Mouse (Mus musculus) cerebellum, adult 2 months (tissue): Measurements from ENCODE around the gene Vmn2r108. TPM values are rescaled to one million over a fixed set of nuclear protein-coding genes. Genes with fewer than 3 reads are reported as not detected.
"Not testable (repeated sequence)": the region's sequence is repeated elsewhere in the genome, so short reads cannot be mapped to it uniquely, and the experiment has no call there.

ENCODE experiments used
- DNase-seq, 2 experiments: peaks; one replicate each; pipeline ENCODE4 v3.0.0; 2021
- H3K27ac ChIP-seq: fragments of 200-500 bp; 2 replicates; pipeline ENCODE4 v1.5.1; 2012; ENCODE audit warnings: low read length, control low read depth, inconsistent platforms; ENCODE audit not compliant: insufficient read depth
- H3K27me3 ChIP-seq: fragments of 200-500 bp; 2 replicates; pipeline ENCODE4 v1.6.1; 2012; ENCODE audit warnings: inconsistent platforms, mild to moderate bottlenecking, low read length, moderate library complexity; ENCODE audit not compliant: control insufficient read depth, insufficient read depth
- H3K4me1 ChIP-seq: fragments of 200-500 bp; 2 replicates; pipeline ENCODE4 v1.6.1; 2011; ENCODE audit warnings: low read length; ENCODE audit not compliant: control insufficient read depth, insufficient read depth
- H3K4me3 ChIP-seq: fragments of 200-500 bp; replicated peaks from 2 replicates; pipeline ENCODE3; 2011; ENCODE audit warnings: mild to moderate bottlenecking, low read depth, low read length, control low read depth; ENCODE audit not compliant: insufficient read depth
- CTCF ChIP-seq: fragments of 200-500 bp; IDR thresholded peaks from 2 replicates; pipeline ENCODE4 v1.5.1; 2011; ENCODE audit warnings: low read depth, mild to moderate bottlenecking, control low read depth, low read length, moderate library complexity, borderline replicate concordance; ENCODE audit not compliant: insufficient read depth
- POLR2A ChIP-seq: fragments of 200-500 bp; IDR thresholded peaks from 2 replicates; pipeline ENCODE4 v1.6.1; 2011; ENCODE audit warnings: low read length, control low read depth, borderline replicate concordance; ENCODE audit not compliant: insufficient read depth
- WGBS: fragments of 180-500 bp; shearing (Covaris S2); methylation state at CpG from one replicate; pipeline ENCODE4 v1.1.7; 2018; 5-methylcytosine and 5-hydroxymethylcytosine counted together
- polyA plus RNA-seq: library from polyadenylated mRNA; depleted of rRNA; stranded (reverse); fragments of >200 nt; gene quantifications from 2 replicates; pipeline ENCODE4 v1.2.3, GENCODE M21; 2012; rRNA removed

The Vmn2r108 gene
- polyA plus RNA-seq, result not detected in 2 replicates

DNA sequence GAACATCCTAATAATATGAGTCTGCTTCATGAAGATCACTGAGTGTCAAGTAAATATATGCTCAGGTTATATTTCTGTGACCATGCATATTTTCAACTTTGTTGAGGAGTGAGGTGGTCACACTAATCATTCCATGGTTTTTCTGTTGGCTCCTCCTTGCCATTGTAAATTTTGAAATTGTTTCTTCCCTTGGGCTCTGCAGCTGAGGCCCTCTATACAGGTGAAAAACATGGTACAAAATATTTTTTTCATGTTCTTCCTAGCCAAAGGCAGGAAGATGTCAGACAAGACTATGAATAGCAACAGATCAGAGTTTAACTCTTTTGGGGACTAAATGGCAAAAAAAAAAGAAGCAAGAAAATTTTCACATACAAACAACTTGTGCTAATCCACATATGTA, at the start of gene Vmn2r108:
Gene Vmn2r108 (minus strand): TSS at position 101 of the 400 bp plus-strand sequence.
- Histone ChIP-seq H3K27ac (no peak within 1 kb of the TSS), H3K4me3 (no peak within 1 kb of the TSS), H3K27me3 (no peaks in the 10 kb centered on the region), H3K4me1 (no peaks in the 10 kb centered on the region)
- no peak for TF ChIP-seq POLR2A
- TF ChIP-seq CTCF, result no peak
- no peak for DNase-seq

- not testable (repeated sequence) for H3K27me3 ChIP-seq, H3K27ac ChIP-seq, DNase-seq, H3K4me3 ChIP-seq, H3K4me1 ChIP-seq
Measured at GRCm38 (mm10) chr17:20508247-20508646, 27.1 kb upstream of the Vmn2r108 start.

- Histone ChIP-seq H3K27me3 (no peaks in the 10 kb centered on the region), H3K4me1 (no peaks in the 10 kb centered on the region), H3K4me3 (no peak within 1 kb of the TSS), H3K27ac (no peak within 1 kb of the TSS)
- no peak for TF ChIP-seq POLR2A
- TF ChIP-seq CTCF, result no peak
- no peak for DNase-seq
Measured at GRCm38 (mm10) chr17:20497858-20498257, 16.7 kb upstream of the Vmn2r108 start, which contains the start of gene Vmn1r225. Gene Vmn1r225 (plus strand): TSS chr17:20498158.

DNA sequence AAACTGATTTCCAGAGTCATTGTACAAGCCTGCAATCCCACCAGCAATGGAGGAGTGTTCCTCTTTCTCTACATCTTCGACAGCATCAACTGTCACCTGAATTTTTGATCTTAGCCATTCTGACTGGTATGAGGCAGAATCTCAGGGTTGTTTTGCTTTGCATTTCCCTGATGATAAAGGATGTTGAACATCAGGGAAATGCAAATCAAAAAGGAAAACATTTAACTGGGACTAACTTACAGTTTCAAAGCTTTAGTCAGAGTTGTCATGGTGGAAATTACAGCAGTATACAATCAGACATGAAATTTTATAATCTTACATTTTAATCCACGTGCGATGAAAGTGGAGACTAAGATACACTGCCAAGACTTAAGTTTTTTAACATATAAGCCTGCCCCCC, 7.8 kb downstream of the Vmn2r108 start:
- Histone ChIP-seq H3K4me1 (no peaks in the 10 kb centered on the region), H3K27ac (no peak overlapping the region), H3K4me3 (no peak overlapping the region), H3K27me3 (no peaks in the 10 kb centered on the region)
- TF ChIP-seq POLR2A (no peak), CTCF (no peak)
- DNase-seq, result no peak
- WGBS, result 61% methylated on average over 3 of the region's 3 CpGs

DNA sequence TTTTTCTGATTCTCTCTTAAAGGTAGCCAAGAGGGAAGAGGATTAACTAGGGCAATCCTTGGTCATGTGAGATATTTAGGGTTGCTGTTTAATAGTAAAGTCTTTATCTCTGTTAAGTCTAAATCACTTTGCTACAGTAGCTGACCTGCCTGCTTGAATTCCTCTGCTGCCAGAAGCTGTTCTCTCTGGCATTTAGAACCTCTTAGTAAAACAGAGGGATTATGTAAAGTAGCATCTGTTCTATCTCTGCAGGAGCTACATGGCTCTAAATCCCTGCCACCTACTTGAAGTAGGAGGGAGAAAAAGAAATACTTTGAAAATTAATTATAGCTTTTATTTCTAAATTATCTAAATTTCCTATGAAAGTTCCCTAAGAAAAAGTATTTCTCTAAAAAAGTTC, 41.9 kb downstream of the Vmn2r108 start:
- no peak for DNase-seq
- no peak overlapping the region for H3K4me3 ChIP-seq
- H3K4me1 ChIP-seq, result no peaks in the 10 kb centered on the region
- H3K27ac ChIP-seq, result no peak overlapping the region
- H3K27me3 ChIP-seq, result no peaks in the 10 kb centered on the region
- TF ChIP-seq CTCF (no peak), POLR2A (no peak)

DNA sequence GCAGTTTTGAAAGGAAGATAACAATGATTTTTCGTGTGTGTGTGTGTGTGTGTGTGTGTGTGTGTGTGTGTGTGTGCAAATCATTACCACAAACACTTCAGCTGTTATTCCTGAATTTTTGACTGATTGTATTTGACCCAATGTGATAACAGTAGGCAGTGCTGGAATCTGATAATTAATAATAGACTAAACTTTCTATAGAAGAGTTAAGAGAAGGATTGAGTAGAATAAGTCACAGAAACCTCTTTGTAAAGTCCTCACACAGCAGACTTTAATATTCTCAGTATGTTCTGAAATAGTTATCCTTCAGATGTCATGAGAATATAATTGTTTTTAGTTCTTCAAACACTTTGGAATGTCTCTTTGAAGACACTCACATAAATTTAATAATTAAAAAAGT, 67.3 kb downstream of the Vmn2r108 start, which contains the start of gene Vmn1r224:
Gene Vmn1r224 (plus strand): TSS at position 301 of the 400 bp plus-strand sequence.
- DNase-seq, result no peak
- no peaks in the 10 kb centered on the region for H3K27me3 ChIP-seq
- no peak for TF ChIP-seq CTCF
- TF ChIP-seq POLR2A, result no peak
- H3K4me3 ChIP-seq, result no peak within 1 kb of the TSS
- 11% methylated on average over 1 of the region's 1 CpGs for WGBS
- no peak within 1 kb of the TSS for H3K27ac ChIP-seq
- no peaks in the 10 kb centered on the region for H3K4me1 ChIP-seq

Other genes with a start within 250 kb of the Vmn2r108 start
- not detected in 2 replicates for gene Vmn2r105, start 246.3 kb downstream of the Vmn2r108 start, polyA plus RNA-seq
- not detected in 2 replicates for gene Vmn2r106, start 195.8 kb downstream of the Vmn2r108 start, polyA plus RNA-seq
- gene Vmn2r107, start 136.1 kb downstream of the Vmn2r108 start, polyA plus RNA-seq, result not detected in 2 replicates
- not detected in 2 replicates for gene Vmn1r224, start 67.2 kb downstream of the Vmn2r108 start, polyA plus RNA-seq
- gene Vmn1r225, start 16.8 kb upstream of the Vmn2r108 start, polyA plus RNA-seq, result not detected in 2 replicates
- not detected in 2 replicates for gene Vmn2r109, start 83.4 kb upstream of the Vmn2r108 start, polyA plus RNA-seq
- gene Vmn2r110, start 115.1 kb upstream of the Vmn2r108 start, polyA plus RNA-seq, result not detected in 2 replicates
- not detected in 2 replicates for gene Fpr-rs3, start 143.5 kb upstream of the Vmn2r108 start, polyA plus RNA-seq
- gene Vmn1r226, start 201.5 kb upstream of the Vmn2r108 start, polyA plus RNA-seq, result not detected in 2 replicates
- not detected in 2 replicates for gene Vmn1r227, start 248.5 kb upstream of the Vmn2r108 start, polyA plus RNA-seq